Mouse (Mus musculus): ENCODE results near the gene Aldh3a1. TPM values are rescaled to one million over a fixed set of nuclear protein-coding genes. Genes with fewer than 3 reads are reported as not detected.
"Not testable (repeated sequence)": the region's sequence is repeated elsewhere in the genome, so short reads cannot be mapped to it uniquely, and the experiment has no call there.

Gene Aldh3a1
- polyA plus RNA-seq, 1 experiment from 2014 or later = 2.1 TPM

- no peaks in the 10 kb centered on the region for H3K27me3 ChIP-seq
- no peaks in the 10 kb centered on the region for H3K9me3 ChIP-seq
- H3K9ac ChIP-seq = peak within 1 kb of the TSS; percentile 99
- peak within 1 kb of the TSS; percentile 68 for H3K4me2 ChIP-seq
- peak within 1 kb of the TSS; percentile 96 for H3K4me3 ChIP-seq
- WGBS = under 1% methylated on average over 69 of the region's 69 CpGs
- peak; percentile 98 for ATAC-seq (ENCODE audit: insufficient number of reproducible peaks, insufficient read depth, low FRiP score, low TSS enrichment, low read depth)
- peak within 1 kb of the TSS; percentile 97 for H3K27ac ChIP-seq
- peaks cover 8% of the 10 kb centered on the region for H3K36me3 ChIP-seq
- peaks cover 33% of the 10 kb centered on the region for H3K4me1 ChIP-seq
These were observed 32.3 kb upstream of the Aldh3a1 start, which contains the start of gene Usp22 for GRCm38 (mm10) chr11:61174821-61175658. Gene Usp22, minus strand, starts transcription at chr11:61175055.

GRCm38 (mm10) chr11:61175778-61176177, 31.6 kb upstream of the Aldh3a1 start:
- Histone ChIP-seq H3K4me1 (peaks cover 36% of the 10 kb centered on the region), H3K4me2 (peak overlapping the region; percentile 52), H3K9me3 (no peaks in the 10 kb centered on the region), H3K36me3 (peaks cover 8% of the 10 kb centered on the region), H3K27ac (0 out of 2 replicates have a peak overlapping the region, but pooled peaks have one; percentile 97), H3K4me3 (no peak overlapping the region), H3K27me3 (no peaks in the 10 kb centered on the region), H3K9ac (no peak overlapping the region)
- 71% methylated on average over 5 of the region's 5 CpGs for WGBS
- ATAC-seq (ENCODE audit: insufficient number of reproducible peaks, insufficient read depth, low FRiP score, low TSS enrichment, low read depth) = no peak

DNA sequence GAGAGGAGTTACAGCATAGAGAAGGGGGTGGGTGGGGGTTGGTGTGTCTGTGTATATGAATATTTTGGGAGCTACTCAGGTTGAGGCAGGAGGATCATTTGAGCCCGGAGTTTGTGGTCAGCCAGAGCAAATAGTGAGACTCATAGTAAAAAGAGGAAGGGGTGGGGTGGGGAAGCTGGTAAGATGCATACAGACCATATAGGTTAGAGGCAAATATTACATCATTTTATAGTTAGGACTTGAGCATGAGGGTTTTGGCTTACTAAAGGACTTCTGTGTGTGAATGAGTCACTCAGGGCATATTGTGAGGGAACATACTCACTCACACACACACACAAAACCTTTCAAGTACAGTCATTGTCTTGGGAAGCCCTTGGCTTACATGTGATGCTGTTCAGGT, 31.0 kb upstream of the Aldh3a1 start:
- WGBS = 89% methylated on average over 1 of the region's 1 CpGs
- Histone ChIP-seq H3K9me3 (no peaks in the 10 kb centered on the region), H3K27me3 (no peaks in the 10 kb centered on the region), H3K4me1 (peaks cover 33% of the 10 kb centered on the region), H3K9ac (no peak overlapping the region), H3K4me3 (no peak overlapping the region), H3K4me2 (no peak overlapping the region), H3K27ac (no peak overlapping the region), H3K36me3 (peaks cover 8% of the 10 kb centered on the region)
- ATAC-seq (ENCODE audit: insufficient number of reproducible peaks, insufficient read depth, low FRiP score, low TSS enrichment, low read depth) = no peak

DNA sequence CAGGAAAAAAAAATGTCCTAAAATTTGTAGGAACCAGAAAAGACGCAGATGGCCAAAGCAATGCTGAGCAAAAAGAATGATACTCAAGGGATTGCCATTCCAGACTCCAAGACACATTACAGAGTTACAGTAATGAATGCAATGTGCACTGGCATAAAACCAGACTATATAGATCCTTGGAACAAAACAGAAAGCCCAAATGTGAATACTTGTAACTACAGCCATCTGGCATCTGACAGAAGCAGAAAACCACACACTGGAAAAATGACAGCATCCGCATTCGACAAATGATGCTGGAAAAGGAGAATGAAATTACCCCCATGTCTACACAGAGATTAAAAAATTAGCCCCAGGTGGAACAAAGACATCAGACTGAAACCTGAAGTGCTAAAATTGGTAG, 27.0 kb upstream of the Aldh3a1 start:
- ATAC-seq (ENCODE audit: insufficient number of reproducible peaks, insufficient read depth, low FRiP score, low TSS enrichment, low read depth) = no peak
- Histone ChIP-seq H3K36me3 (no peaks in the 10 kb centered on the region), H3K4me1 (peaks cover 11% of the 10 kb centered on the region), H3K4me3 (no peak overlapping the region), H3K9ac (no peak overlapping the region), H3K27ac (peak overlapping the region; percentile 66; the same call in 1 of the 2 replicates), H3K9me3 (no peaks in the 10 kb centered on the region), H3K27me3 (no peaks in the 10 kb centered on the region), H3K4me2 (no peak overlapping the region)
- 36% methylated on average over 3 of the region's 3 CpGs for WGBS

GRCm38 (mm10) chr11:61181624-61182023, 25.7 kb upstream of the Aldh3a1 start:
- H3K4me1 ChIP-seq = peaks cover 11% of the 10 kb centered on the region
- no peak for ATAC-seq (ENCODE audit: insufficient number of reproducible peaks, insufficient read depth, low FRiP score, low TSS enrichment, low read depth)
- no peak overlapping the region for H3K4me2 ChIP-seq
- no peaks in the 10 kb centered on the region for H3K27me3 ChIP-seq
- H3K27ac ChIP-seq = no peak overlapping the region
- H3K9me3 ChIP-seq = no peaks in the 10 kb centered on the region
- no peaks in the 10 kb centered on the region for H3K36me3 ChIP-seq
- H3K9ac ChIP-seq = no peak overlapping the region
- no peak overlapping the region for H3K4me3 ChIP-seq

GRCm38 (mm10) chr11:61183820-61184219, 23.5 kb upstream of the Aldh3a1 start:
- Histone ChIP-seq H3K4me1 (peaks cover 11% of the 10 kb centered on the region), H3K27ac (peak overlapping the region; percentile 49), H3K9ac (no peak overlapping the region), H3K36me3 (no peaks in the 10 kb centered on the region), H3K9me3 (no peaks in the 10 kb centered on the region), H3K4me3 (no peak overlapping the region), H3K4me2 (no peak overlapping the region), H3K27me3 (no peaks in the 10 kb centered on the region; the same call in 1 of the 2 replicates)
- WGBS = 62% methylated on average over 1 of the region's 1 CpGs
- ATAC-seq (ENCODE audit: insufficient number of reproducible peaks, insufficient read depth, low FRiP score, low TSS enrichment, low read depth) = no peak

GRCm38 (mm10) chr11:61190776-61191175, 16.6 kb upstream of the Aldh3a1 start:
- H3K9ac ChIP-seq = no peak overlapping the region
- no peak for ATAC-seq (ENCODE audit: insufficient number of reproducible peaks, insufficient read depth, low FRiP score, low TSS enrichment, low read depth)
- H3K36me3 ChIP-seq = no peaks in the 10 kb centered on the region
- H3K27me3 ChIP-seq = peaks cover 12% of the 10 kb centered on the region; the same call in 1 of the 2 replicates
- no peak overlapping the region for H3K27ac ChIP-seq
- 75% methylated on average over 2 of the region's 2 CpGs for WGBS
- H3K4me1 ChIP-seq = no peaks in the 10 kb centered on the region
- no peaks in the 10 kb centered on the region for H3K9me3 ChIP-seq
- H3K4me3 ChIP-seq = no peak overlapping the region
- no peak overlapping the region for H3K4me2 ChIP-seq

GRCm38 (mm10) chr11:61192123-61192522, 15.2 kb upstream of the Aldh3a1 start:
- WGBS = 88% methylated on average over 7 of the region's 10 CpGs

GRCm38 (mm10) chr11:61192779-61193178, 14.6 kb upstream of the Aldh3a1 start:
- Histone ChIP-seq H3K4me3 (no peak overlapping the region), H3K9ac (no peak overlapping the region), H3K4me1 (no peaks in the 10 kb centered on the region), H3K9me3 (no peaks in the 10 kb centered on the region), H3K36me3 (no peaks in the 10 kb centered on the region), H3K27me3 (peaks cover 12% of the 10 kb centered on the region; the same call in 1 of the 2 replicates), H3K4me2 (no peak overlapping the region), H3K27ac (no peak overlapping the region)
- 91% methylated on average over 2 of the region's 2 CpGs for WGBS
- ATAC-seq (ENCODE audit: insufficient number of reproducible peaks, insufficient read depth, low FRiP score, low TSS enrichment, low read depth) = no peak

More at GRCm38 (mm10) chr11:61192123-61192522, 15.2 kb upstream of the Aldh3a1 start:
- not testable (repeated sequence) for H3K4me1 ChIP-seq; H3K27ac ChIP-seq; H3K4me2 ChIP-seq; H3K9me3 ChIP-seq; H3K9ac ChIP-seq; ATAC-seq (ENCODE audit: insufficient number of reproducible peaks, insufficient read depth, low FRiP score, low TSS enrichment, low read depth); H3K4me3 ChIP-seq; H3K36me3 ChIP-seq
- H3K27me3 ChIP-seq = peaks cover 12% of the 10 kb centered on the region; the same call in 1 of the 2 replicates

GRCm38 (mm10) chr11:61193392-61193791, 13.9 kb upstream of the Aldh3a1 start:
- Histone ChIP-seq H3K9ac (no peak overlapping the region), H3K36me3 (no peaks in the 10 kb centered on the region), H3K27ac (no peak overlapping the region), H3K4me1 (no peaks in the 10 kb centered on the region), H3K9me3 (no peaks in the 10 kb centered on the region), H3K4me3 (no peak overlapping the region), H3K27me3 (peaks cover 12% of the 10 kb centered on the region; the same call in 1 of the 2 replicates), H3K4me2 (no peak overlapping the region)
- ATAC-seq (ENCODE audit: insufficient number of reproducible peaks, insufficient read depth, low FRiP score, low TSS enrichment, low read depth) = no peak
- WGBS = 11% methylated on average over 9 of the region's 9 CpGs

GRCm38 (mm10) chr11:61196616-61197353, 10.6 kb upstream of the Aldh3a1 start:
- 81% methylated on average over 14 of the region's 14 CpGs for WGBS
- no peak for ATAC-seq (ENCODE audit: insufficient number of reproducible peaks, insufficient read depth, low FRiP score, low TSS enrichment, low read depth)

More at GRCm38 (mm10) chr11:61196616-61197353, 10.6 kb upstream of the Aldh3a1 start:
- H3K4me2 ChIP-seq = no peak overlapping the region
- H3K4me1 ChIP-seq = peaks cover 8% of the 10 kb centered on the region; the same call in 1 of the 2 replicates
- no peak overlapping the region for H3K27ac ChIP-seq
- H3K9ac ChIP-seq = no peak overlapping the region
- no peak overlapping the region for H3K4me3 ChIP-seq
- no peaks in the 10 kb centered on the region for H3K9me3 ChIP-seq
- H3K27me3 ChIP-seq = peaks cover 12% of the 10 kb centered on the region; the same call in 1 of the 2 replicates
- no peaks in the 10 kb centered on the region for H3K36me3 ChIP-seq

Measured in embryonic facial prominence, embryonic 13.5 days (tissue).